Mouse (Mus musculus) bone marrow macrophage, adult 2 months (primary cell): ENCODE measurements around the gene Tlcd2.

ENCODE experiments used
- CTCF ChIP-seq: IDR thresholded peaks from 2 replicates; pipeline ENCODE4 v1.5.1; 2012; ENCODE audit warnings: low read depth, mild to moderate bottlenecking, low read length, moderate library complexity
- POLR2A ChIP-seq: IDR thresholded peaks from 2 replicates; pipeline ENCODE4 v1.6.1; 2012; ENCODE audit warnings: mild to moderate bottlenecking, low read depth, low read length, borderline replicate concordance

GRCm38 (mm10) chr11:75472469-75473081 is 11.1 kb downstream of the Tlcd2 start:
- TF ChIP-seq POLR2A, result no peak
- TF ChIP-seq CTCF, result no peak
